Mouse (Mus musculus): ENCODE data around the gene Rbm17.

GRCm38 (mm10) chr2:11573684-11574083 lies 30.3 kb downstream of the Rbm17 start:
- TF ChIP-seq EP300 (IDR thresholded peaks at IDR 0.05; ENCODE audit: low read depth) = no peak
- TF ChIP-seq CTCF (IDR thresholded peaks at IDR 0.05; ENCODE audit: low read depth) = no peak
